Mouse (Mus musculus) adrenal gland, adult 8-10 months (tissue): ENCODE measurements around the gene Nupr1. TPM values are rescaled to one million over a fixed set of nuclear protein-coding genes. Genes with fewer than 3 reads are reported as not detected.
"Not testable (repeated sequence)": the region's sequence is repeated elsewhere in the genome, so short reads cannot be mapped to it uniquely, and the experiment has no call there.

Source experiments
- DNase-seq: peaks from one replicate; pipeline ENCODE4 v3.0.0; 2022
- total RNA-seq, 4 experiments: library from RNA; stranded (reverse); gene quantifications; 2 replicates each; pipeline ENCODE4 v1.2.4; 2022

The Nupr1 gene
- total RNA-seq, 4 experiments from 2014 or later: 7.9 to 17.5 (median 10.3) TPM

DNA sequence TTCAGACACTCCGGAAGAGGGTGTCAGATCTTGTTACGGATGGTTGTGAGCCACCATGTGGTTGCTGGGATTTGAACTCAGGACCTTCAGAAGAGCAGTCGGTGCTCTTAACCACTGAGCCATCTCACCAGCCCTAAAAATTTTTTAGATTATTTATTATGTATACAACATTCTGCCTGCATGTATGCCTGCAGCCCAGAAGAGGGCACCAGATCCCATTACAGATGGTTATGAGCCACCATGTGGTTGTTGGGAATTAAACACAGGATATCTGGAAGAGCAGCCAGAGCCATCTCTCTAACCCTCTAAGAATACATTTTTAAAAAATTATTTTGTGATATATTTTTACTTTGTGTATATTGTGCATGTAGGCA lies 12.6 kb upstream of the Nupr1 start:
- DNase-seq: not testable (repeated sequence)

DNA sequence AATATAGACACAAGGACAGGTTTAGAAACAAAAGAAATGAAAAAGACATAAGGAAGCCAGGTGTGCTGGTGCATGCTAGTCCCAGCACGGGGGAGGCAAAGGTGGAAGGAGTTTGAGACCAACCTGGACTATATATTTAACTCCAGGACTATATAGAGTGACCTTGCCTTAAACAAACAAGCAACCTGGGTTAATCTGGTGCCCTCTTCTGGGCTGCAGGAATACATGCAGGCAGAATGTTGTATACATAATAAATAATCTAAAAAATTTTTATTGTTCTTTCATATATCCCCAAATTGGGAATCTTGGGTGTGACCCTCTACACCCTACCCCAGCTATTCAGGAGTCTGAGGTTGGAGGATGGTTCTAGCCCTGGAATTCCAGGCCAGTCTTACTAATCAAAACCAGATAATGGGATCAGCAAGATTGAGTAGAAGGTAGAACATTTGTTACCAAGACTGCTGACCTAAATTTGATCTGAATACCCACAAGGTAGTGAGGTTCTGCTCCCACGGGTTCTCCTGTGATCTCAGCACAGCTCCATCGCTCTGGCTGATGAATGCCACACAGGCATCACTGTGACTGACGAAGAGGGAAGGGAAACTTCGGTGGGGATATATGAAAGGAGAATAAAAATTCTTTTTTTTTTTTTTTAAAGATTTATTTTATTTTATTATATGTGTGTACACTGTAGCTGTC lies 12.0 kb upstream of the Nupr1 start:
- no peak for DNase-seq

DNA sequence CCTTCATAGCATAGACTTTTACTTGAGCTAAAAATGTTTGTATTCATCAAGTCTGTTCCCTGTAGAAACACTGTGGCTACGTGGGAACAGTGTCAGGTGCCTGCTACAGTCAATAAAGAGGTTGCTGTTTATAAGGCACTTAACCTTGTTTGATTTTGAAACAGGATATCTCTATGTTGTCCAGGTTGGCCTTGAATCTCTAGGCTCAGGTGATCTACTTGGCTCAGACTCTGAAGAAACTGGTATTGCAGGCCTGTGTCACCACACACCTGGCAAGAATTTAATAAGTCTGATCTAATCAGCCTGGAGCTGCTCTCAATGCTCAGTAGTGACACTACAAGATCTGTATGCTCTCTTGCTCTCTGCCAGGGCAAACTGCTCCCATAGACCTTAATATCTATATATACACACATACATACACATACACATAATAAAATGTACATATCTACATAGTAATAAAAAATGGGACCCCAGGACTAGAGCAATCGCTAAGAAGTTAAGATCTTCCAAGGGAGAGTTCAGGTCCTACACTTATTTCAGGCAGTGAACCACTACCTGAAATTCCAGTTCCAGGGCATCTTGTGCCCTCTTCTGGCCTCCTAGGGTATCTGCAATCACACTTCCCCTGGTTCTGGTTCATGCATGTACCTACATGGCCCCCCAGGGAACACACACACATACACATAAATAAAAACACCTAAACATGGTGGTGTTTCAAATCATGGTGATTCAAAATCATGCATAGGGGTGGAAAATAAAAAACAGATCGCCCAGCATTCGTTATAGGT lies 6.3 kb upstream of the Nupr1 start:
- DNase-seq: no peak

DNA sequence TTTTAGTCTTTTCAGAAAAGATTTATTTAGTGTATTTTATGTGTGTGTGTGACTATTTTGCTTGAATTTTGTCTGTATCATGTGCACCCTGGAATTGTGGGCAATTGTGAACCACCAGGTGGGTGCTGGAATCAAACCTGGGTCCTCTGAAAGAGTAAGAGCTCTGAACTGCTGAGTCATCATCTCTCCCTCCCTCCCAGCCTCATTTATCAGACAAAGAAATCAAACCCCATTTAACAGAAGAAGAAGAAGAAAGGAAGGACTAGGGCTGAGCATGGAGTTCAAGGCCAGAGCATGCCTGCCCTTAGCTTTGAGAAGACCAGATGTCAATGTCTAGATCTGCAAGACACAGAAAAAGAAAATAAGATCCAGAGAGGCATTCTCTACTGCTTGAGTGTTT lies 4.7 kb upstream of the Nupr1 start:
- no peak for DNase-seq

DNA sequence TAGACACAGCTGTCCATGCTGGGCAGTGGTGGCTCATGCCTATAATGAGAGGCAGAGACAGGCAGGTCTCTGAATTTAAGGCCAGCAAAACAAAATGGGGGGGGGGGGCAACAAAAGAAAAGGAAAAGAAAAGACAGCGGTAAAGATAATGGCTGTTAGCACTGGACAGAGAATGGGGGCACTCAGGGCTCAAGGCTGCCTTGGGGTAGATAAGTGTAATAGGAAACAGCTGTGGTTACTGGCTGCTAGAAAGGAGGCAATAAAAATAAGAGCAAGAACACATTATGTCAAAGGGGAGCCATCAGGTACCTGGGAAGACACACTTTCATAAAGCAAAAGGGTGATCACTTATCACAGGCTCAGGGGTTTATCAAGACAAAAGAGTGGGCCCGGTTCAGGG lies 1.8 kb upstream of the Nupr1 start:
- no peak for DNase-seq

DNA sequence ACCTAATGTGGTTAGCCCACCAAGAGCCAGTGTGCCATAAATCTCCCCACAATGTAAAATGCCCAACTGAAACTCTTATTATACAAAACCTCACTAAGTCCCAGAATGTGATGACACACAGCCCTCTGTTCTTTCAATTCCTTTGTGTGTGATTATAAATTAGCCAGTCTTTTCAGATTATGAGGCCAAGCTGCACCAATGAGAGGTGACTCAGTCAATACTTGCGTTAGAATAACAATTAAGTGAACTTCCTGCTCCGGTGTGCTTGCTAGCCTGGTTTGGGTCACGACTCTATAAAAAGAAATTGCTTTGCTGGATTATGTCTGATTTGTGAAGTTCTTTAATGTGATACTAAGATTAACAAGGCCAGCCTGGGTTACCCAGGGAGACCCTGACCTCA lies 746 bp downstream of the Nupr1 start:
- DNase-seq: no peak

DNA sequence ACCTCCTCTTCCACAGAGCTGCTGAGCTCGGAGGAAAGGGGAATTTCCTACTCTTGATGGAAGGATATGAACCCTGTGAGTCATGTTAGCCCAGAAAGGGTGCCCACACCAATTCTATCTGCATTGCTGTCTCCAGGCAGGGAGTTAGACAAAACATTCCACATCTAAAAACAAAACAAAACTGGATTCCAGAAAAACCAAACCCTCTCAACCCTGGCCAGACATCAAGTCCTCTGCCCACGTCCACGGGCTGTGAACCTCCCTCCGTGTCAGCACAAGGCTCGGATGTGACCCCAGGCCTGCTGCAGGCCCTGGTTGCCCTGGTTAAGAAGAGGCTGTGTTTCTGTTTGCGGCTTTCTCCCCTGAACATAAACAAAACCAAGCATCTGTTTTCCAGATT lies 2.5 kb downstream of the Nupr1 start:
- no peak for DNase-seq

DNA sequence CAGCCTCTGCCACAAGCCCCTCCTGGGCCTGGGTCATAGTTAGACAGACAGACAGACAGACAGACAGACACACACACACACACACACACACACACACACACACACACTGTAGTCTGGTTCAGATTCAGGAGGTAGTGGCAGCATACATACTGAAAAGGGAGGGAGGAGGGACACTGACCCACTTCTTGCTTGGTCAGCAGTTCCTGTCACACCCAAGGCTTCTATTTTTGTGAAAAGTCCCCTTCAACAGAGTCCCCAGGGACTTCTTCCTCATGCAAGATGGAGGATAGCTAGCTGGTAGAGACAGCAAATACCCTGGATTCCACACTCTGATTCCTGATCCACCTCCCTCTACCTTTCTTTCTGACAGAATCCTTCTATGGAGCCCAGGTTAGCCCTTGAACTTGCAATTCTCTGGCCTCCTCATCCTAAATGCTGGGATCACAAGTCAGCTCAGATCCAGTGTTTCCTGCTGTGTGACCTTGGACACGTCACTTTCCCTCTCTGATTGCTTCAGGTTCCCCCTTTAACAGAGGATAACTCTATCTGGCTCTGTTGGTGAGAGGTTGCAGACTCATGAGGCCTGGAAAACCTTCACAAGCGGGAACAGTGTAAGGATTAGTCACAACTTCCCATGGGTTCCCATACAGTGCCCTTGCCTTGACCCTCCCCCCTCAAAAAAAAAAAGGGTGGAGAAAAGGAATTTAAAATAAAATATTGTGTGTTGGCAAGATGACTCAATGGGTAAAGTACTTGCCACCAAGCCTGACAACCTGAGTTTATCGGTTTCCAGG lies 4.7 kb downstream of the Nupr1 start:
- DNase-seq: no peak

DNA sequence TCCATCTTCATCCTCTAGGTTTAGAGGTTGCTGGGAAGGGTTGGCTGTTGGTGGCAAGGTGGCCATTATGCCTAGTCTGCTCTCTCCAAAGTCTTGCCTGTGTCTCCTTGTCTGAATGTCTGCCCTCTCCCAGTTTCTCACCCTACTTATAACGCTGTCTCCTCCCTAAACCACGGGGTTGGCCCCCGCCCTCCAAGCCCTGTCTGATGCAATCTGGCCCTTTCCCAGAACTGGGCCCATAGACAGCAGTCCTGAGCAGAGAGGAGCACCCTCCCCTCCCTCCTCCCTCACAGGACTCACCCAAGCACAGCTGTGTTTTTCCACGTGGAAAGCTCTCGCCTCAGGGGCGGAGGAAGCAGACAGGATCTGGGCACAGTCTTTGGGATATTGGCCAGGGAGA lies 5.3 kb downstream of the Nupr1 start:
- DNase-seq: peak; percentile 75

DNA sequence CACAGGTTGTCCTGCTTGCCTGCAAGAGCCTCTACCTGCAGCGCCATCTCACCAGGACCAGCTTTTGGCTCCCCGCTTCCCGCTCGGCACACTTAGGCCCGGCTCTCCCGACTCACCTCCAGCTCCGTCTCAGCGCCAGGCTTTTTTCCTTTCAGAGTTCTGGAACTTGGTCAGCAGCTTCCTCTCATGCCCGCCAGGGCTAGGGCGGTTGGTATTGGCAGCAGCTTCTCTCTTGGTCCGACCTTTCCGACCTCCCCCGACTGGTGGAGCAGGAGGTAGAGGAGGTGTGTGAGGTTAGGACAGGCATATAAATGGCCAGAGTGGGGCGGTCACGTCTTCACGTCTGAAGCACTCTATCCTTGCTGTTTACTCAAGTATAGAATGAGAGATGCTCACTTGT lies 5.9 kb downstream of the Nupr1 start:
- DNase-seq: no peak

DNA sequence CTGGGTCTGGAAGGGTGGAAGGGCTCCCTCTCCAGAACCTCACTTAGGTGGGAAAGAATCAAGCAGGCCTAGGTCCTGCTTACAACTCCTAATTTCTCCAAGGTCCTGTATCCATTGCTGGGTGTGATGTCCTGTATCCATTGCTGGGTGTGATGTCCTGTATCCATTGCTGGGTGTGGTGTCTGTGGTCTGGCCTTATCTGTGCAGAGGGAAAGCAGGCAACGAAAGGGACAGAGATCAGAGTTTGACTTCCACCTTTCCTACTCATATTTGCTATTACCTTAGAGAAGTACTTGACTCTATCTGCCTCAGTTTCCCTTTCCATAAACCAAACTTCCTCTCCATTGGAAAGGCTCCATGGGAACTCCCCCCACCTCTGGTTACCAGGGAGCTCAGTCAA lies 7.3 kb downstream of the Nupr1 start:
- DNase-seq: no peak

DNA sequence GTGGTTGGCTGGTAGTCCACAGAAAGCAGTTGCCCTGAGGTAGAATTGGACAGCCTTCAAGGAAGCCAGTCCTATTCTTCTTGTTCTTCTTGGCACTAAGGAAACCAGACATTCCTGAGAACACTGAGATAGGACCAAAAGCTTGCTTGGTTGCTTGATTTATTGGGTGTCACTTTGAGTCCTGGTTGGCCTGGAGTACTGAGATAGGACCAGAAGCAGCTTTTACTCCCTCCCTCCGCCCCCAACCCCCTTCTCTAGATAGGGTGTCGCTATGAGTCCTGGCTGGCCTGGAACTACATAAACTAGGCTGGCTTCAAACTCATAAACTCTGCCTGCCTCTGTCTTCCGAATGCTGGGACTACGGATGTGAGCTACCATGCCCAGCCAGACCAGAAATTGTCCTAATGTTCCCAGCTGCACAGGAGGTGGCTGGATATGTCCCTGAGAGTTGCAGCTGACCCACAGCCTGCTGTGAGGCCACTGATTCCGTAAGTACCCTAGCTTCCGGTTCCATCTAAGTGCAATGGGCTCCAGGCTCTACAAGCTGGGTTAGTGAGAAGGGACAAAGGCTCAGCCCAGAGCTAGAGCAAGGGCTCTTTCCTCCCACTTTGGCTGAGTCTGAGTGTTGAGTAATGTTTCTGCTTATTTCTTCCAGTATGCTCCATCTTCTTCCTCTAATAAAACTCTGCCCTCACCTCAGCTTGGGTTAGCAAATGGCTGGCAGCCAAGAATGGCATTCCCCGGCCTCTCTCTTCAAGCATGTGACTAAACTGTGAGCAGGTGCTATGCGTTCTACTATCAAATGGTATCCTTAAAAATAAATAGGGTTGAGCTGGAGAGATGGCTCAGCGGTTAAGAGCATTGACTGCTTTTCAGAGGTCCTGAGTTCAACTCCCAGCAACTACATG lies 9.0 kb downstream of the Nupr1 start:
- no peak for DNase-seq

DNA sequence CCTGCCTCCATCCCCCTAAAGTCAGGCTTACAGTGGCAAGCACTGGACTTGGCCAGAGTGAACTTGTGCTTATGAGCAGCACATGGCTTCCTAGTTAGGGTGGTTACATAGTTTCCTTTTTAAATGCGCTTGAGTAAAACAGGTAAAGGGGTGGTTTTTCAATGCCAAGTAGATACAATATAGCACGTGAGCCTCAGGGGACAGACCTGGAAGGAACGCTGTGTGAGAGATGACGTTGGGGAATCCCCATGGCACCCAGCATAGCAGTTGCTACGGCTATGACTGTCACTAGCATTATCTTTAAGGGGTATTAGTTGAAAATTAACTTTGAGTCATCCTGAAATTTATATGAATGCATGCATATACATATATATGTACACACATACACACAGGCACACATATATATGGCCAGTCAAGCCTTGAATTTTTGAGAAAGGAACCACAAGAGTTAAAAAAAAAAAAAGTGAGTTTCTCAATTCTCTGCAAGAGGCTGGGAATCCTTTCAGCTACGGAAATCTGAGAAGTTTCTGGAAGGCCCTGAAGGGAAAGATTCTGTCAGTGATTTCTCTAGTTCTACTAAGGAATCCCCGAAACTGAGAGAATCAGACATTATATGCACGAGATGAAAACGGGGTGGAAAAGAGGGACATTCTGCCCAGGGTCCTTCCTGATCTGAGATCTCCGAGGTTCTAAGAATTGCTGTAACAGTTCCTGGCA lies 10.9 kb downstream of the Nupr1 start:
- no peak for DNase-seq

DNA sequence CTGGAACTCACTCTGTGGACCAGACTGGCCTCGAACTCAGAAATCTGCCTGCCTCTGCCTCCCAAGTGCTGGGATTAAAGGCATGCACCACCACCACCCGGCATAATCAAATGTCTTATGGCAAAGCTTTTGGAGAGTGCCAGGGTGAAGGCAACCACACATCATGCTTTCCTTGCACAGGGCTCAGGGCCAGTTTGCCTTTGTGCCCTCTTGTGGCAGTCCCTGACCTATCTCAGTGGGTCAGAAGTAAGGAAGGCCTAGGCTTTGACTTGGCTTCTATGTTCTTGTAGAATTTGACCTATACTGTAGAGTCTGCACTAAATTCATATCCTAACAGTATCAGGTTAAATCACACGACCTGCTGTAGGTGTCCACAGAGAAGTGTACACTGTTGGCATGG lies 14.0 kb downstream of the Nupr1 start:
- no peak for DNase-seq

DNA sequence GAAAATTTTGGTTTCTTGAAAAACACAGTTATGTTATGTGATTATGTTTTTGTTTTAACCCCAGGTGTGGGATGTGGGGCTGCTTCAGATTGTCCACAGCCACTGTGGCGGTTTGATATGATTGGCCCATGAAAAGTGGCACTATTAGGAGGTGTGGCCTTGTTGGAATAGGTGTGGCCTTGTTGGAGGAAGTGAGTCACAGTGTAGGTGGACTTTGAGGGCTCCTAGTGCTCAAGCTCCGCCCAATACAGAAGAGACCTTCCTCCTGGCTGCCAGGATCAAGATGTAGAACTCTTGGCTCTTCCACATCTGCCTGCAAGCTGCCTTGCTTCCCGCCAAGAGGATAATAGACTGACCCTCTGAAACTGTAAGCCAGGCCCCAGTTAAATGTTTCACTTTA lies 17.9 kb downstream of the Nupr1 start:
- DNase-seq: no peak

DNA sequence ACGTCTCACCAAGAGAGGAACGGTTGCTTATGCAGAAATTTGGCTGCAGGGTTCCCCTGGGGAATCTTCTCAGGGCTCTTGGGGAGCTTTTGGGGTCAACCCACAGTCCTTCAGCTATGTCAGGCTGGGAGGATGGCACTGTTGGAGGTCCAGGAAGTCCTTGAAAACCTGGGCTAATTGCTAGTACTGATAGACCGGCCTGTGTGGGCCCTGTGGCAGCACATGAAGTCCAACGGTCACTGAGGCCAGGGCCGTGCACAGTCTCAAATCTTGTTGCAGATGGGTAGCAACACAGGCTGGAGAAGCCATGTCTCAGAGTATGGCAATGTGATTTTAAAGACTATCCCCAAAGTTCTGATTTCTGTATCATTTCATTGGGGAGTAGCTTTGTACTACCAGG lies 22.9 kb downstream of the Nupr1 start:
- no peak for DNase-seq

DNA sequence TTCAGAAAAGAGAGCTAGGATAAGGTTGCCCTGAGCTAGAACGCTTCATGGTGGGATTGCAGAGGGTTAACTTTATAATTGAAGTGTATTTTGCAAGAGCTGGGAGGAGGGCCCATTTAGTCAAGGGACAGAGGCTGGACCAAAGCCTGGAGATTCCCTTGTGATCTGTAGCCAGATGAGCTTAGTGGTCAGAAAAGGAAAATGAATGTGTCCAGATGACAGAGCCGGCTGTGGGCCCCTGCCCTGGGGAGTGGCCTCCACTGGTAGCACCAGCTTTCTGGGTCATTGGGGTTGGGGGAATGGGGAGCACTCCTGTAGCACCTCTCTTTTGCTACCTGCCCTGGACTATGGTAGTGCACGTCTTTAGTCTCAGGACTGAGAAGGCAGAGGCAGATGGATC lies 23.6 kb downstream of the Nupr1 start:
- DNase-seq: no peak

DNA sequence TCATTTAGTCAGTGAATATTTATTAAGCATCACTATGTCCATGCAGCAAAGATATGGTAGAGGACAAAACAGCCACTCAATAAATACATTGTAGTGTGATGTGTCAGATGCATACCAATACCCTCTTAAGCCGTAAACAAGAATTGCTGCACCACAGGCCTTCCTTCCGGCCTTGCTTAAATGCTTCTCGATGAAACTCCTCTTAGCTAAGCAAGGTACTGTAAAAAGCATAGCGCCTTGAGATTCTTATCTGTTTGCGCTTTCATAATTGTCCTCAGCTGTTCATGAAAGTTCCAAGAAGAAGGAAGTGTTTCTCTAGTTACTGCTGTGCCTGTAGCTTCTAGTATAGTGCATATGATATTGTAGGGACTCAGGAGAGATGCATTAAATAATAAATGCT lies 24.1 kb downstream of the Nupr1 start:
- no peak for DNase-seq

DNA sequence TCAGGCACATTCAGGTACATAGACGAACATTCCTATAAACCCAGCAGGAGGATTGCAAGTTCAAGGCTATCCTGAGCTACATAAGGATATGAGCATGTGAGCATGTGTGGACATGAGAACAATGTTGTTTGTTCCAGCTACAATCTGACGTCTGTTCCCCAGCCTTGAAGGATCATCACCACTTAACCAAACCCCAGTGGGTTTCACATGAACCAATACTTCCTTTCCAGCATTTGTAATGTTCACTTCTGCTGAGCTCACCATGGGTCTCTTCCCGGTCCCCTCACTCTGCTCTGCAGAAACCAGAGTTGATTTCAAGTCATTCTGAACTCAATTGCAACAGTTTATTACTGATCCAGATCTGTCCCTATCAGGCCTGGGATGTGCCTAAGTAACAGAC lies 28.0 kb downstream of the Nupr1 start:
- no peak for DNase-seq

DNA sequence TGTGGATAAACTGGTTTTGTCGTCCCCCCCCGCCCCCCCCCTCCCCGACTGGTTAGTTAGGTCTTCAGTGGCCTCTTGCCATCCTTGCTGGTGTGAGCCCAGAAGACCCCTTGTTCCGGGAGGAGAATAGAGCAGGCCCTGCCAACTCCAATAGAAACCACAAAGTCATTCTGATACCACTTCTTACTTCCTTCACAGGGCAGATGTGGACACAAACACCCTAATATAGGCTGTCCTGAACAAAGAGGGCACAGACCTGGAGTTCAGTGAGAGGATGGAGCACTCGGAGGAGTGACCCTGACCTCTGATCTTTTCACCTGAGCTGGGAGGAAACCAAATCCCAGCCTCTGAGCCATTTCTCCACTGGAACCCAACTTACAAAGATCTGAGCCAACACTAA lies 28.8 kb downstream of the Nupr1 start:
- DNase-seq: no peak

DNA sequence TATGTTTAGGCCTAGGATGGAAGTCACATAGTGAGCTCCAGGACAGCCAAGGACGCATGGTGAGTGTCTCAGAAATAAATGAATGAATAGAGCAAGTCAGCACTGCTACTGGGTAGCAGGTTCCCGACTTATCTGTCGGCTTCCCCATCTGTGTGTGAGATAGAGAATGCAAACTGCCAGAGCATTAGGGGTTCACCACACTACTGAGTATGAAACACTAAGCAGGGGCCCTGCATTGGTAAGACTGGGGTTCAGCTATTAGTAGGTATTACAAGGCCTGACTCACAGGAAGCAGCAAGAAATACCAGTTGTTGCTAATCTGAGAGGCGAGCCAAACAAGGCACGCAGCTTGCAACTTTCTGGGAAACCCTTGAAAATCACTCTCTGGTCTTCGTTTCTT lies 31.7 kb downstream of the Nupr1 start:
- no peak for DNase-seq

DNA sequence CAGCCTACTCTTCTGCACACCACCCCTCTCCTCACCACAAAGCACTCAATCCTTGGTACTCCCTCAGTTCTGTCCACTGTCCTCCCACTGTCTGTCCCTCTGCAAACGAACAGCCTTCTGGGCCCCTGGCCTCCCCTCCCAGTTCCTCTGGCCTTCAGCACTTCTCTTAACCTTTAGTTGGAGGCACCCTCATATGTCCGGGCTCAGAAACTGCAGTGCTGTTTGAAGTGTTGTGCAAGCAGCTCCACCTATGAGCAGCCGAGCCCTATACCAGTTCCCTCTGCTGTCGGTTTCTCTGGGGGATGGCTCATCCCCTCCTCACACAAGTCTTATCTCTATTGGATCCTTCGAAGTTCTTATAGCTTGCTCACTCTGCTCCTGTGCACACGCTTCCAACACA lies 34.2 kb downstream of the Nupr1 start:
- no peak for DNase-seq
